Mouse (Mus musculus): ENCODE results near the gene Tmem86a. TPM values are rescaled to one million over a fixed set of nuclear protein-coding genes. Genes with fewer than 3 reads are reported as not detected.

Tmem86a gene
- total RNA-seq, 2 experiments from 2014 or later, result 17.4 to 18.8 TPM

- intact Hi-C loops (cut with DNase I), result no loop called here
- DNase-seq (ENCODE audit: low spot score in 2 of 2), result no peak
Measured at GRCm38 (mm10) chr7:47066942-47067341, 16.5 kb downstream of the Tmem86a start.

GRCm38 (mm10) chr7:47067879-47068278 lies 17.5 kb downstream of the Tmem86a start:
- no peak for DNase-seq (ENCODE audit: low spot score in 2 of 2)
- intact Hi-C loops (cut with DNase I), result no loop called here

GRCm38 (mm10) chr7:47072551-47072950 lies 22.1 kb downstream of the Tmem86a start:
- no peak for DNase-seq (ENCODE audit: low spot score in 2 of 2)
- intact Hi-C loops (cut with DNase I), result no loop called here

GRCm38 (mm10) chr7:47073536-47074521 lies 23.4 kb downstream of the Tmem86a start:
- DNase-seq (ENCODE audit: low spot score in 2 of 2), result no peak

GRCm38 (mm10) chr7:47076193-47076592 lies 25.8 kb downstream of the Tmem86a start:
- DNase-seq (ENCODE audit: low spot score in 2 of 2), result no peak
- intact Hi-C loops (cut with DNase I), result no loop called here

More at GRCm38 (mm10) chr7:47073536-47074521, 23.4 kb downstream of the Tmem86a start:
- intact Hi-C loops (cut with DNase I), result no loop called here

GRCm38 (mm10) chr7:47076729-47077128 lies 26.3 kb downstream of the Tmem86a start:
- intact Hi-C loops (cut with DNase I), result no loop called here
- DNase-seq (ENCODE audit: low spot score in 2 of 2), result no peak

- intact Hi-C loops (cut with DNase I), result no loop called here
- DNase-seq (ENCODE audit: low spot score in 2 of 2), result no peak
Measured at GRCm38 (mm10) chr7:47077451-47077850, 27.1 kb downstream of the Tmem86a start.

GRCm38 (mm10) chr7:47080868-47081267 lies 30.5 kb downstream of the Tmem86a start:
- no peak for DNase-seq (ENCODE audit: low spot score in 2 of 2)
- intact Hi-C loops (cut with DNase I), result loop anchor here (1.0 to 5.0 kb wide), 4 partner anchors 51 to 119 kb away; partner anchors contain the start of gene Ptpn5

- intact Hi-C loops (cut with DNase I), result loop anchor here (1.0 to 5.0 kb wide), 4 partner anchors 51 to 119 kb away; partner anchors contain the start of gene Ptpn5
- peak; percentile 84 to 91 for DNase-seq (ENCODE audit: low spot score in 2 of 2)
Measured at GRCm38 (mm10) chr7:47081277-47081676, 30.9 kb downstream of the Tmem86a start.

GRCm38 (mm10) chr7:47085075-47085474 lies 34.7 kb downstream of the Tmem86a start:
- peak in 1 of 2 experiments; percentile 70 for DNase-seq (ENCODE audit: low spot score in 2 of 2)
- intact Hi-C loops (cut with DNase I), result no loop called here

- intact Hi-C loops (cut with DNase I), result no loop called here
- no peak for DNase-seq (ENCODE audit: low spot score in 2 of 2)
Measured at GRCm38 (mm10) chr7:47093935-47094334, 43.5 kb downstream of the Tmem86a start.

- intact Hi-C loops (cut with DNase I), result no loop called here
- no peak for DNase-seq (ENCODE audit: low spot score in 2 of 2)
Measured at GRCm38 (mm10) chr7:47094969-47095368, 44.6 kb downstream of the Tmem86a start.

GRCm38 (mm10) chr7:47098044-47098443 lies 47.6 kb downstream of the Tmem86a start:
- DNase-seq (ENCODE audit: low spot score in 2 of 2), result peak; percentile 55 to 65
- intact Hi-C loops (cut with DNase I), result no loop called here

- intact Hi-C loops (cut with DNase I), result no loop called here
- no peak for DNase-seq (ENCODE audit: low spot score in 2 of 2)
Measured at GRCm38 (mm10) chr7:47099306-47099705, 48.9 kb downstream of the Tmem86a start.

- DNase-seq (ENCODE audit: low spot score in 2 of 2), result no peak
- intact Hi-C loops (cut with DNase I), result no loop called here
Measured at GRCm38 (mm10) chr7:47100615-47101014, 50.2 kb downstream of the Tmem86a start.

- intact Hi-C loops (cut with DNase I), result no loop called here
- DNase-seq (ENCODE audit: low spot score in 2 of 2), result no peak
Measured at GRCm38 (mm10) chr7:47102970-47103369, 52.6 kb downstream of the Tmem86a start.

GRCm38 (mm10) chr7:47103671-47104414 lies 53.4 kb downstream of the Tmem86a start:
- intact Hi-C loops (cut with DNase I), result no loop called here
- DNase-seq (ENCODE audit: low spot score in 2 of 2), result no peak

Measured in left cerebral cortex, postnatal 14 days (tissue).